Mouse (Mus musculus): Measurements from ENCODE around the gene Alg14. TPM values are rescaled to one million over a fixed set of nuclear protein-coding genes. Genes with fewer than 3 reads are reported as not detected.
A peak's percentile ranks its signal among the peaks of the same experiment; 100 is the strongest.

Alg14 gene
- not detected in 2 replicates for polyA plus RNA-seq (2012; ENCODE audit: insufficient read depth, insufficient read length, low replicate concordance, missing spikeins)

DNA sequence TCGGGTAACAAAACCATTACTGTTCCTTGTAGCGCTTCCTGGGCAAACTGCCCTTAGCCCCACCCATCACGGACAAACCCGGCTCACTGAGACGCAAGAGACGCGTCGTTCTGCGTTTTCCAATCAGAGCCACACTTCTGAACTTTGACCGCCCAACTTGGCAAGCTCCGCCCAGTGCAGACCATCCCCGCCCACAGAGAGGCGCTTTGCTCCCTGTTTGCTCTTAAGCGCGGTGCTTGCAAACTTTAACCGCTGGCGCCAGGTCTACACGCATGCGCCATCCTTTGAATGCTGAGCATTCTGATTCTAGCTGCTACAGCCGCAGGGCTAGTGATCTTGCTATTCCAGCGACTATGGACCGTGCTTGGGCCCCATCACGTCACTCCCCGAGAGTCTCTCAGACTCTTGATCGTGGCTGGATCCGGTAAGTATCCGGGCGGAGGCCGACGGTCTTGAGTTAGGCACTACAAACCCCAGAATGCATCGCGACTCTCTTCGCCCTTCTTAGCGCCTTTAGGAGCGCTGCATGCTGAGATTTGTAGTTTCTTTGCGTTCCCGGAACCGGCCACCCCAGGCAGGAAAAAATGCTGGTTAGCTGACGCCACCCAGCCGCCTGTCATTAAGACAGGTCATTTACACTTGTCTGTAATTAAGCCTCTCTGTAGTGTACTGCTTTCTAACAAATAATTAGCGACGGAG is at the start of gene Alg14:
Gene Alg14 (plus strand): TSS at position 214 of the 699 bp plus-strand sequence.
- under 1% methylated on average over 42 of the region's 42 CpGs for WGBS
- H3K27ac ChIP-seq (ENCODE audit: insufficient read depth, low read depth, low read length), result peak within 1 kb of the TSS; percentile 92
- peak within 1 kb of the TSS; percentile 91 for H3K4me3 ChIP-seq (ENCODE audit: insufficient read depth, low read depth, low read length)
- no peaks in the 10 kb centered on the region for H3K4me1 ChIP-seq (ENCODE audit: control insufficient read depth, insufficient read depth, low read length)
- TF ChIP-seq POLR2A (IDR thresholded peaks at IDR 0.05; ENCODE audit: insufficient read depth, low read depth, low read length) (peak; percentile 46; the same call in 1 of the 2 replicates), CTCF (IDR thresholded peaks at IDR 0.05; ENCODE audit: insufficient read depth, low read depth, low read length) (no peak)

GRCm38 (mm10) chr3:121242111-121242936 is 49.2 kb upstream of the Alg14 start:
- Histone ChIP-seq H3K4me1 (ENCODE audit: control insufficient read depth, insufficient read depth, low read length) (no peaks in the 10 kb centered on the region), H3K4me3 (ENCODE audit: insufficient read depth, low read depth, low read length) (no peak overlapping the region), H3K27ac (ENCODE audit: insufficient read depth, low read depth, low read length) (no peak overlapping the region)
- TF ChIP-seq CTCF (IDR thresholded peaks at IDR 0.05; ENCODE audit: insufficient read depth, low read depth, low read length) (no peak), POLR2A (IDR thresholded peaks at IDR 0.05; ENCODE audit: insufficient read depth, low read depth, low read length) (no peak)
- WGBS, result 91% methylated on average over 9 of the region's 9 CpGs

DNA sequence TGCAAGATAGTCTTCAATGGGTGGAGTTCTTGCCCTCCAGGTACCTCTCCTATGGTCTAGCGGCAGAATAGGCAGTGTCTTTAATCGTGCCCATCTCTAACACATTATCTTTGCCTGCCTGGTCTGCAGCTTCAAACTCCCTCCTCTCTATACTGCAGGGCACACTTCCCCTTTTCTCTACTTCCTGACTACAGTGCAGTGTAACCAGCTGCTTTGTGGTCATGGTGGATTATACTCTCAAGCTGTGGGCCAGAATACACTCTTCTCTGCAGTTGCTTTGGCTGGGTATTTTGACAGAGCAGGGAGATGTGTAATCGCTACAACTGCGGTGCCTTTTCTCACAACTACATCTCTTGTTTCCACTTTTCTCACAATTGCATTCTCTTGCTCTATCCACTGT is 48.6 kb upstream of the Alg14 start:
- Histone ChIP-seq H3K27ac (ENCODE audit: insufficient read depth, low read depth, low read length) (no peak overlapping the region), H3K4me1 (ENCODE audit: control insufficient read depth, insufficient read depth, low read length) (no peaks in the 10 kb centered on the region), H3K4me3 (ENCODE audit: insufficient read depth, low read depth, low read length) (no peak overlapping the region)
- TF ChIP-seq POLR2A (IDR thresholded peaks at IDR 0.05; ENCODE audit: insufficient read depth, low read depth, low read length) (no peak), CTCF (IDR thresholded peaks at IDR 0.05; ENCODE audit: insufficient read depth, low read depth, low read length) (no peak)
- 88% methylated on average over 4 of the region's 4 CpGs for WGBS

DNA sequence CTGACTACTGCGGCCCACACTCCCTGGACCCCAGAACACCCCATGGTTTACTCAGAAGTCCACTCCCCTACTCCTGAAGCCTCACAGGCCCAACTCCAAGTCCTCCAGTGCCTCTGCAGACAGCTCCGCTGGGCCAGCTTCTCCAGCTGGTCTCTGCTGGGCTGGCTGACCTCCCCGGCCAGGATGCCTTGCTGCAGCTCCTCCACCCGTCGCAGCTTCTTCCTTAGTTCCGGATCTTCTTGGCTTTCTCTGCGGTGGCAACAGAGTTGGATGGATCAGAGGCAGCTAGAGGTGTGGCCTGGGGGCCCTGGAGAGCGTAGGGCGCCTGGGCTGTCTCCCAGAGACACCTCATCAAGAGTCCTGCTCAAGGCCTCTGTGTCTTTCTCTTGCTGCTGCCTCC is 41.5 kb upstream of the Alg14 start:
- Histone ChIP-seq H3K4me3 (ENCODE audit: insufficient read depth, low read depth, low read length) (no peak overlapping the region), H3K27ac (ENCODE audit: insufficient read depth, low read depth, low read length) (no peak overlapping the region), H3K4me1 (ENCODE audit: control insufficient read depth, insufficient read depth, low read length) (peaks cover 13% of the 10 kb centered on the region)
- TF ChIP-seq CTCF (IDR thresholded peaks at IDR 0.05; ENCODE audit: insufficient read depth, low read depth, low read length), result no peak
- TF ChIP-seq POLR2A (IDR thresholded peaks at IDR 0.05; ENCODE audit: insufficient read depth, low read depth, low read length), result no peak
- WGBS, result 89% methylated on average over 9 of the region's 9 CpGs

DNA sequence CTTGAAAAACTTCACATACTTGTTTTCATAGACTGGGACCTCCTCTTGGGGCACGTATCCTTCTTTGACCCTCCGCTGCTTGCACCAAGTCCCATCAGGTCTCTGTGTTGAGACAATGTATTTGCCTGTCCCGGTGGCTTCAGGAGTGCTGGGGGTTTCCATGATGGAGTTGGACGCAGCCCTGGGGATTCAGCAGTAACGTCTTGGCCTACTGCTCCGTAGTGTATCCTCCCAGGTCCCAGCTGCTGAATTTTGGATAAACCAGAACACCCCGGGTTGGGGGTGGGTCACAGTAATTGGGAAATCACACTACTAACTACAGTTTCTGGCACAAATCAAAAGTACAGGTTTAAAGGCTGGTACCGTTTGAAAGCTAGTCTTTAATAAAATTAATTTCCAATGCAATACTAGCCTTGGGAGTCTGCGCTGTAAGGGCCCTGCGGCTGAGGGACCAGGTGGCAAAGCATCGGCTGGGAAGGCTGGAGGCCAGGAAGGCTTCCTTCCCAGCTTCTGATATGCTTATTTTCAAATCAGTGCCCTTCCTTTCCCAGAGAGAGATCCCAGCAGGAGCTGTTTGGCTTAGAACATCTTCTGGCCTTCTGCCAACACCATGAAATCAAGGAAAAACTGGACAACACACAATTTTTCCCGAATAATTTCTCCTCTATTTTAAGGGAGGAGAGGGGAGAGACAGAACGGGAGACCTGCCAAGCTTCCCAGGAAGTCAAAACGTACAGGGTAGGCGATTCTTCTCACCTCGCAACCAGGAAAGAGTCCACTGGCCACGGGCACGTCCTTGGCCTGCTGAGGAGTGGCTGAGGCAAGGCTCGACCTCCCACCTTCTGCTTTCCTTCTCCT is 40.8 kb upstream of the Alg14 start:
- Histone ChIP-seq H3K27ac (ENCODE audit: insufficient read depth, low read depth, low read length) (no peak overlapping the region), H3K4me1 (ENCODE audit: control insufficient read depth, insufficient read depth, low read length) (peaks cover 13% of the 10 kb centered on the region), H3K4me3 (ENCODE audit: insufficient read depth, low read depth, low read length) (no peak overlapping the region)
- no peak for TF ChIP-seq CTCF (IDR thresholded peaks at IDR 0.05; ENCODE audit: insufficient read depth, low read depth, low read length)
- no peak for TF ChIP-seq POLR2A (IDR thresholded peaks at IDR 0.05; ENCODE audit: insufficient read depth, low read depth, low read length)
- WGBS, result 43% methylated on average over 19 of the region's 19 CpGs

GRCm38 (mm10) chr3:121255501-121255900 is 36.1 kb upstream of the Alg14 start:
- Histone ChIP-seq H3K4me1 (ENCODE audit: control insufficient read depth, insufficient read depth, low read length) (peaks cover 7% of the 10 kb centered on the region), H3K4me3 (ENCODE audit: insufficient read depth, low read depth, low read length) (no peak overlapping the region), H3K27ac (ENCODE audit: insufficient read depth, low read depth, low read length) (no peak overlapping the region)
- no peak for TF ChIP-seq CTCF (IDR thresholded peaks at IDR 0.05; ENCODE audit: insufficient read depth, low read depth, low read length)
- no peak for TF ChIP-seq POLR2A (IDR thresholded peaks at IDR 0.05; ENCODE audit: insufficient read depth, low read depth, low read length)
- 89% methylated on average over 7 of the region's 7 CpGs for WGBS

DNA sequence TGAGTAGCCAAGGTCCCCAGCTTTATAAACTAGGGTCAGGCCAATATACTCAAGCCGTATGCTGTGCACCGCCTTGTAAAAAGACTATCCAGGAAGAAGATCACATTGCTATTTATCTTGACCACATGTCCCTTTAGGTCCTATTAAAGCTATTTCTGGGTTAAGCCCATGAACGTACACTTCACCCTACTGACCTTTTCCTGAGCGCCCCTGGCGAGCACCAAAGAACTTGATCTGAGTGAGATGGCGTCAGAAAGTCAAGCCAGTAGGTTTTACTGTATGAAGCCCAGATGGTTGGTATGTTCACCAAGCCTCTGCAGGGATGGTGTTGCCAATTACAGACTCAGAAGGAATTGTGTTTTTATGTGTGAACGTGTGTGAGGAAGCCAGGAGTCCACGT is 35.4 kb upstream of the Alg14 start:
- WGBS, result 91% methylated on average over 8 of the region's 8 CpGs
- Histone ChIP-seq H3K4me3 (ENCODE audit: insufficient read depth, low read depth, low read length) (no peak overlapping the region), H3K4me1 (ENCODE audit: control insufficient read depth, insufficient read depth, low read length) (peaks cover 2% of the 10 kb centered on the region; the same call in 1 of the 2 replicates), H3K27ac (ENCODE audit: insufficient read depth, low read depth, low read length) (no peak overlapping the region)
- TF ChIP-seq CTCF (IDR thresholded peaks at IDR 0.05; ENCODE audit: insufficient read depth, low read depth, low read length), result no peak
- TF ChIP-seq POLR2A (IDR thresholded peaks at IDR 0.05; ENCODE audit: insufficient read depth, low read depth, low read length), result no peak

DNA sequence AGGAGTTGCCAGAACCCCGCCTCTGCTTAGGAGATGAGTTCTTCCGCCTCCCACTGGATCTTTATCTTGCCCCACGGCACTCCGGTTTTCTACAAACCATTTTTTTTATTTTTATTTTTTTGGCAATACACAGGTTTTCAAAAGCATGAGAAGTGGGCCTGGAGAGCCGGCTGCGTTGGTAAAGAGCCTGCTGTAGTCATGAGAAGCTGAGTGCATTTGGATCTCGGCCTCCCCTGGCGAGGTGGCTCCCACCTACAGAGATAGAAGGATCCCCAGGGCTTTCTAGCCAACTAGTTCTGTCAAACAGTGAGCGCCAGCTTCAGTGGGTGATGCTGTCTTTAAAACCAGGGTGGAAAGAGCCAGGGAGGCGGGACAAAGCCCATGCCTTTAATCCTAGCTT is 34.2 kb upstream of the Alg14 start:
- Histone ChIP-seq H3K27ac (ENCODE audit: insufficient read depth, low read depth, low read length) (no peak overlapping the region), H3K4me3 (ENCODE audit: insufficient read depth, low read depth, low read length) (no peak overlapping the region), H3K4me1 (ENCODE audit: control insufficient read depth, insufficient read depth, low read length) (no peaks in the 10 kb centered on the region)
- no peak for TF ChIP-seq POLR2A (IDR thresholded peaks at IDR 0.05; ENCODE audit: insufficient read depth, low read depth, low read length)
- no peak for TF ChIP-seq CTCF (IDR thresholded peaks at IDR 0.05; ENCODE audit: insufficient read depth, low read depth, low read length)
- 87% methylated on average over 10 of the region's 10 CpGs for WGBS

Measured in olfactory bulb, adult 2 months (tissue).